Comparison of ENCODE assay signal across 8 mouse cellular contexts in genomic region chr11:23496661-23497060, GRCm38 (mm10). TPM values are rescaled to one million over a fixed set of nuclear protein-coding genes. Genes with fewer than 3 reads are reported as not detected.
DNase-seq lines count a peak whose midpoint lies in the region; ATAC-seq and TF ChIP-seq lines count a peak whose summit lies in the region.

No protein-coding gene starts in this region.

- no peaks in the 10 kb centered on the region for H3K27me3 ChIP-seq in heart, embryonic 16.5 days (ENCODE audit: control insufficient read depth, insufficient read depth, low read length)
- H3K27me3 ChIP-seq in liver, embryonic 14.5 days (ENCODE audit: control insufficient read depth, insufficient read depth, low read length), result no peaks in the 10 kb centered on the region

- no peak for TF ChIP-seq CTCF in layer of hippocampus, adult 2 months (conservative IDR thresholded peaks at IDR 0.05)
- no peak for TF ChIP-seq CTCF in liver, embryonic 14.5 days (IDR thresholded peaks at IDR 0.05; ENCODE audit: low read depth)

- H3K36me3 ChIP-seq in heart, embryonic 16.5 days (ENCODE audit: control insufficient read depth, insufficient read depth), result peaks cover 25% of the 10 kb centered on the region
- peaks cover 17% of the 10 kb centered on the region for H3K36me3 ChIP-seq in liver, embryonic 14.5 days (replicated peaks; ENCODE audit: control insufficient read depth, insufficient read depth, low read depth)

- H3K4me2 ChIP-seq in heart, embryonic 16.5 days (ENCODE audit: low read depth, low read length), result peak overlapping the region; percentile 86
- peak overlapping the region; percentile 91 for H3K4me2 ChIP-seq in liver, embryonic 14.5 days (ENCODE audit: low read depth)

- WGBS in heart, embryonic 16.5 days, result 54% methylated on average over 6 of the region's 6 CpGs
- WGBS in liver, embryonic 14.5 days (ENCODE audit: insufficient replicate concordance), result 59% methylated on average over 6 of the region's 6 CpGs

- TF ChIP-seq EP300 in liver, embryonic 14.5 days (IDR thresholded peaks at IDR 0.05; ENCODE audit: low read depth), result no peak

- H3K4me1 ChIP-seq in heart, embryonic 16.5 days (ENCODE audit: control insufficient read depth, insufficient read depth, low read length), result peaks cover 18% of the 10 kb centered on the region
- peaks cover 15 to 16% of the 10 kb centered on the region in 2 experiments for H3K4me1 ChIP-seq in liver, embryonic 14.5 days (replicated peaks; ENCODE audit: control insufficient read depth in 2 of 2, insufficient read depth in 2 of 2, low read length in 1 of 2)

- H3K27ac ChIP-seq in layer of hippocampus, adult 2 months, result peak overlapping the region; percentile 96; the same call in 1 of the 2 replicates
- no peak overlapping the region; the same call in 1 of the 2 replicates for H3K27ac ChIP-seq in heart, embryonic 16.5 days (ENCODE audit: low read length)
- H3K27ac ChIP-seq in liver, embryonic 14.5 days, result no peak overlapping the region

- DNase-seq in layer of hippocampus, adult 2 months (ENCODE audit: low spot score in 2 of 2), result no peak
- DNase-seq in layer of hippocampus, adult 11-12 months (ENCODE audit: low spot score), result no peak
- DNase-seq in cerebellum, adult 11-12 months, result peak; percentile 67
- no peak for DNase-seq in liver, embryonic 14.5 days (ENCODE audit: low read depth in 3 of 3, low spot score in 3 of 3)
- no peak for DNase-seq in spleen, adult 18-20 months
- no peak for DNase-seq in thymus, postnatal 36 days
- no peak for DNase-seq in layer of hippocampus, postnatal 36 days

- H3K9me3 ChIP-seq in heart, embryonic 16.5 days (replicated peaks; ENCODE audit: control insufficient read depth, low read length), result no peaks in the 10 kb centered on the region
- no peaks in the 10 kb centered on the region for H3K9me3 ChIP-seq in liver, embryonic 14.5 days (ENCODE audit: control insufficient read depth, low read length)

- peak overlapping the region; percentile 96 for H3K9ac ChIP-seq in heart, embryonic 16.5 days (ENCODE audit: low read length)
- H3K9ac ChIP-seq in liver, embryonic 14.5 days (replicated peaks), result peak overlapping the region; percentile 89

- peak overlapping the region; percentile 97 for H3K4me3 ChIP-seq in layer of hippocampus, adult 2 months
- peak overlapping the region; percentile 88 for H3K4me3 ChIP-seq in heart, embryonic 16.5 days (ENCODE audit: low read length)
- peak overlapping the region; percentile 71 to 88 for H3K4me3 ChIP-seq in liver, embryonic 14.5 days (ENCODE audit: insufficient read depth in 1 of 2, low read depth in 2 of 2, low read length in 2 of 2)

- no peak for ATAC-seq in heart, embryonic 16.5 days (replicated peaks; ENCODE audit: extremely low read depth, insufficient read depth, low FRiP score)
- no peak for ATAC-seq in liver, embryonic 14.5 days (ENCODE audit: insufficient read depth)

RNA-seq across cellular contexts. Expression of gene Ahsa2, which starts 1.2 kb away (rescaled TPM):
- total RNA-seq in layer of hippocampus, adult 2 months (2021), result 10 to 100 TPM; 45.8 to 59.2 TPM
- 60.6 and 60.8 TPM in 2 replicates for polyA plus RNA-seq in heart, embryonic 16.5 days (2015; fragmentation: Nextera tagmentation; extraction: Ambion mirVana)
- polyA plus RNA-seq in liver, embryonic 14.5 days (2012; rRNA removed), result 6.7 and 16.8 TPM in 2 replicates
- polyA plus RNA-seq in liver, embryonic 14.5 days (2014; fragmentation: Nextera tagmentation; extraction: Ambion mirVana), result 23.2 and 27.7 TPM in 2 replicates
- 10 to 100 TPM; 64.2 to 71.6 TPM for total RNA-seq in layer of hippocampus, postnatal 36 days (2021)

RNA-seq across cellular contexts. Expression of gene 1700093K21Rik, which starts 24.3 kb away (rescaled TPM):
- total RNA-seq in layer of hippocampus, adult 2 months (2021), result not detected
- not detected in 2 replicates for polyA plus RNA-seq in heart, embryonic 16.5 days (2015; fragmentation: Nextera tagmentation; extraction: Ambion mirVana)
- 0.04 and 0.05 TPM in 2 replicates for polyA plus RNA-seq in liver, embryonic 14.5 days (2012; rRNA removed)
- polyA plus RNA-seq in liver, embryonic 14.5 days (2014; fragmentation: Nextera tagmentation; extraction: Ambion mirVana), result not detected in 2 replicates
- not detected for total RNA-seq in layer of hippocampus, postnatal 36 days (2021)
